Mouse (Mus musculus) lung, postnatal 0 days (tissue): ENCODE data around the gene Lap3.

Experiments used
- CTCF ChIP-seq: IDR thresholded peaks from 2 replicates; pipeline ENCODE4 v1.5.1; 2016; ENCODE audit warnings: antibody characterized with exemption, mild to moderate bottlenecking
- EP300 ChIP-seq: IDR thresholded peaks from 2 replicates; pipeline ENCODE4 v1.6.1; 2016; ENCODE audit warnings: antibody characterized with exemption, mild to moderate bottlenecking, control low read depth

- TF ChIP-seq CTCF = no peak
- no peak for TF ChIP-seq EP300
These were observed 33.2 kb downstream of the Lap3 start for GRCm38 (mm10) chr5:45526338-45526737.
